Mouse (Mus musculus): Measurements from ENCODE around the gene Flna. TPM values are rescaled to one million over a fixed set of nuclear protein-coding genes. Genes with fewer than 3 reads are reported as not detected.

Gene Flna
- polyA plus RNA-seq (2012; ENCODE audit: insufficient read depth, insufficient read length, low replicate concordance, missing spikeins) = 372 TPM in 1 of 2 replicates, not detected in the other

DNA sequence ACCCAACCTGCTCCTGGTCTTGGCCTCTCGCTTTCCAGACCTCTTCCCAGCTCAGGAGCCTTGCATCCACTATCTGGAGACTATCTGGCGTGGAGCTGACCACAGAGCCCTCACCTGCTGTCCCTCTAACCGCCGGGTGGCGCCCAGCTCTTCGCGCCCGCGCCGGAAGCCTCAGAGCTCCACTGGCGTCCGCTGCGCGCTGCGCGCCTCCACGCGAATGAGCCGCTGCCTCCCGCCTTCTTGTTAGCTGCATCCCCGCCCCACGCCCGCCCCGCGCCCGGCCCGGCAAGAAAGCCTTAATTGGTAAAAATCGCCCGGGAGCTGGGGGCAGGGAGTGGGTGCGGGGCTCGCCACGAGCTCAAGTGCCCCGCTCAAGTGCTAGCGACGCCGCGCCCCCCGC lies at the start of gene Flna:
Gene Flna, minus strand, starts transcription at position 206 of the 400 bp plus-strand sequence.
- Histone ChIP-seq H3K27ac (ENCODE audit: insufficient read depth, low read depth, low read length) (0 out of 2 replicates have a peak within 1 kb of the TSS, but pooled peaks have one; percentile 44), H3K4me3 (ENCODE audit: insufficient read depth, low read depth, low read length) (peak within 1 kb of the TSS; percentile 60), H3K4me1 (ENCODE audit: control insufficient read depth, insufficient read depth, low read length) (peaks cover 4% of the 10 kb centered on the region; the same call in 1 of the 2 replicates)
- TF ChIP-seq CTCF (IDR thresholded peaks at IDR 0.05; ENCODE audit: insufficient read depth, low read depth, low read length) = no peak
- TF ChIP-seq POLR2A (IDR thresholded peaks at IDR 0.05; ENCODE audit: insufficient read depth, low read depth, low read length) = no peak
- WGBS = 23% methylated on average over 38 of the region's 38 CpGs

DNA sequence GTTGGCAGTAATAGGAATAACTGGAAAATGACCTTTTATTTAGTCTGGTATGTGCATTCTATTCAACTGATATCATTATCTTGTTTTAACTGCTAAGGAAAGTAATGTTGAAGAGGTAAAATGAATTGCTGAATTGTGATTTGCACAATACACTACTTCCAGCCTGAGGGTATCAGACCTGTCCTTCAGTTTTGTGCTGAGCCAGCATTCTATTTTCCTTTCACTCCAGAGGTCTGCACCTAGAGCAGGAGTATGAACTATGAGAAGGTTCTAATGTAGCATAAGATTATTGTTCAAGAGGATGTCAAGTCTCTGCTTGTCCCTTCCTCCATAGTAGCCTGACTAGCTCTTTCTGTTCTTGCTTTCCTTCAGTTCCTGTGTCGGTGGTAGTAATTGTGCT lies 48.7 kb upstream of the Flna start:
- Histone ChIP-seq H3K4me1 (ENCODE audit: control insufficient read depth, insufficient read depth, low read length) (no peaks in the 10 kb centered on the region), H3K27ac (ENCODE audit: insufficient read depth, low read depth, low read length) (no peak overlapping the region), H3K4me3 (ENCODE audit: insufficient read depth, low read depth, low read length) (no peak overlapping the region)
- TF ChIP-seq POLR2A (IDR thresholded peaks at IDR 0.05; ENCODE audit: insufficient read depth, low read depth, low read length) = no peak
- TF ChIP-seq CTCF (IDR thresholded peaks at IDR 0.05; ENCODE audit: insufficient read depth, low read depth, low read length) = no peak
- 76% methylated on average over 1 of the region's 1 CpGs for WGBS

DNA sequence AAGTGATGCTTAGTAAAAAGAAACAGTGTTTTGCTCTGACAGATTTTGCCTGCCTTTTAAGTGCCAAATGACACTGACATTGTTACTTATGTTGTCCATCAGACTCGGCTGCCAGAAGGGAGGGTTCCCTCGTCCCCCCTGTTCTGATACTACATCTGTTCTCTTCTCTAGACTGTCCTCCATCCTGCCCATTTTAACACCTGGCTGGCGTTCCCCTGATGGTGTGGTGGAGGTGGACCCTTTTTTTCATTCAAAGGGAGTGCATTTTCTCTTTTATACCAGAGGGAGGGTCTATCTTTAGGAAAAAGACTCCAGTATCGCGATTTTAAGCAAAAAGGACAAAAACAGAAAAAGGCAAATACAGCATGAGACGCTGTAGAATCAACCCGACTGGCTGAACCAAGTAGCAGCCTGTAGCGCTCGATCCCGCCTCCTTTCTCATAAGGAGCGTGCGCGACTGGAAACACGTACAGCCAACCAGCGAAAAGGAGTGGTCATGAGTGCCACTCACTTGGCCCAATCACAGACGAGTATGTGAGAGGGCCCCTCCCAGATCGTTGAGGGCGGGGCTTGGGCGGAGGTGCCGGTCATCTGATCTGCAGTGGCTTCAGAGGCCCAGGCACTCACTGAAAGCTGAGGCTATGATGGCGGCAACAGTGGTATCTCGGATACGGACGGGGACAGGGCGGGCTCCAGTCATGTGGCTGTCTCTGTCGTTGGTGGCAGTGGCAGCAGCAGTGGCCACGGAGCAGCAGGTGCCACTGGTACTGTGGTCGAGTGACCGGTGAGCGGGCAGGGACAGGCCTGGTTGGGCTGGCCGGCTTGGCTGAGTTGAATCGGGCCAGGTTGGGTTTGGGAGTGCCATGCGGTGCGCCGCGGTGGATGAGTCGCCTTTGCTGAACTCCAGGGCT lies 47.2 kb upstream of the Flna start, which contains the start of gene Atp6ap1:
Gene Atp6ap1, plus strand, starts transcription at position 560 of the 911 bp plus-strand sequence.
- WGBS = 12% methylated on average over 36 of the region's 37 CpGs
- H3K27ac ChIP-seq (ENCODE audit: insufficient read depth, low read depth, low read length) = peak within 1 kb of the TSS; percentile 62; the same call in 1 of the 2 replicates
- H3K4me1 ChIP-seq (ENCODE audit: control insufficient read depth, insufficient read depth, low read length) = no peaks in the 10 kb centered on the region
- H3K4me3 ChIP-seq (ENCODE audit: insufficient read depth, low read depth, low read length) = peak within 1 kb of the TSS; percentile 77
- TF ChIP-seq CTCF (IDR thresholded peaks at IDR 0.05; ENCODE audit: insufficient read depth, low read depth, low read length) = no peak
- TF ChIP-seq POLR2A (IDR thresholded peaks at IDR 0.05; ENCODE audit: insufficient read depth, low read depth, low read length) = peak; percentile 59; the same call in 1 of the 2 replicates

DNA sequence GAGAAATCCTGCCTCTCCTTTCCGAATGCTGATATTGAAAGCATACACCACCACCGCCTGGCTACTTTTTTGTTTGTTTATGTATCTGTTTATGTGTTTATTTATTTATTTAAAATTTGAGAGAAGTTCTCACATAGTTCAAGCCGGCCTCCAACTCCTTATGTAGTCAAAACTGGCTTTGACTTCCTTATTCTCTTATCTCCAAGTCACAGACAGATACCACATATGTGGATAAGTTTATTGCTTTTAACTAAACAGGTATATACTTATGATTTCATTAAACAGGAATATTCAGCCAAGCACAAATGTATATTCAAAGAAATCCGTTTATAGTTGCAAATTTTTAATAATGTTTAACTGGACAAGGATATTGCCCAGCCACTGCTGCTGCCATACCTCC lies 43.8 kb upstream of the Flna start:
- Histone ChIP-seq H3K27ac (ENCODE audit: insufficient read depth, low read depth, low read length) (no peak overlapping the region), H3K4me3 (ENCODE audit: insufficient read depth, low read depth, low read length) (no peak overlapping the region), H3K4me1 (ENCODE audit: control insufficient read depth, insufficient read depth, low read length) (no peaks in the 10 kb centered on the region)
- 71% methylated on average over 4 of the region's 4 CpGs for WGBS
- TF ChIP-seq POLR2A (IDR thresholded peaks at IDR 0.05; ENCODE audit: insufficient read depth, low read depth, low read length) = no peak
- no peak for TF ChIP-seq CTCF (IDR thresholded peaks at IDR 0.05; ENCODE audit: insufficient read depth, low read depth, low read length)

DNA sequence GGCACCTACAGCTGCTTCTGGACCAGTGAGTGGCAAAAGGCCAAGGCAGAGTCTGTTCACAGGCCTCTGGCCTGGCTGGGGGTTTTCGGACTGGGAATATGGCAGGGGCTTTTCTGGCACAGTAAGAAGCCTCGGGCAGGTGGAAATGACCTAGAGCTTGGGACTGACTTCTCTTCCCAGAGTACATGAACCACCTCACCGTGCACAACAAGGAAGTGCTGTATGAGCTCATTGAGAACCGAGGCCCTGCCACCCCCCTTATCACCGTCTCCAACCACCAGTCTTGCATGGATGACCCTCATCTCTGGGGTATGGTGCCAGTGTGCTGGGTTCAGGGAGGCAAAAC lies 33.4 kb upstream of the Flna start:
- peak overlapping the region; percentile 75; the same call in 1 of the 2 replicates for H3K27ac ChIP-seq (ENCODE audit: insufficient read depth, low read depth, low read length)
- TF ChIP-seq POLR2A (IDR thresholded peaks at IDR 0.05; ENCODE audit: insufficient read depth, low read depth, low read length) (no peak), CTCF (IDR thresholded peaks at IDR 0.05; ENCODE audit: insufficient read depth, low read depth, low read length) (no peak)
- peaks cover 15% of the 10 kb centered on the region for H3K4me1 ChIP-seq (ENCODE audit: control insufficient read depth, insufficient read depth, low read length)
- H3K4me3 ChIP-seq (ENCODE audit: insufficient read depth, low read depth, low read length) = peak overlapping the region; percentile 79
- WGBS = 25% methylated on average over 5 of the region's 5 CpGs

DNA sequence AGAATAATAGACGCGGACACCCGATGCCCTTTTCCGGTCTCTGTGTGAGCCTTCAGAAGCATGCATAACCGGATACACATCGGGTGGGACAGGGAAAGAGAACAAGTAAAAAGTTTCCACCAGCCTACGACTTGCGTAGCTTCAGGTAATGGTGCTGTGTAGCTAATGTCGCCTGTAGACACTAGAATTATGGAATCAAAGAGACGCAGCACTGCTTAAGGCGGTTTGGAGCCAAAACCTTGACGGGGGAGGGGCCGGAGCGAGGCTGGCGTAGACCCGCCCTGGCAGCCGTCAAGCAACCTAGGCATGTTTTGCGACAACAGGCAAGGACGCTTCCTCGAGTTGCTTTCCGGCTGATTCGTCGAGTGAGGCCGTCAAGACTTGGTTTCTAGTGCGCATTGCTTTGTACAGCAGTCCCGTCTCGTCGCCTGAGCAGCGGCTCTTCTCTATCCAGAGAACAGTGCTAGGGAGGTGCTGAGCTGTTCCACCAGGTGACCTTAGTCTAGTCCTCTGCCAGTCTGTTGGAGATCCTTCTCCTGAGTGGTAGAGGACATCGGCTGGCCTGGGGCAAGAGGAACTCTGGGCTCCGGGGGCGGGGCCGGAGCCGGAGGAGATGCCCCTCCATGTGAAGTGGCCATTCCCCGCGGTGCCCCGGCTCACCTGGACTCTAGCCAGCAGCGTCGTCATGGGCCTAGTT lies 32.9 kb upstream of the Flna start:
- H3K4me1 ChIP-seq (ENCODE audit: control insufficient read depth, insufficient read depth, low read length) = peaks cover 15% of the 10 kb centered on the region
- peak overlapping the region; percentile 75 for H3K27ac ChIP-seq (ENCODE audit: insufficient read depth, low read depth, low read length)
- 15% methylated on average over 39 of the region's 39 CpGs for WGBS
- TF ChIP-seq CTCF (IDR thresholded peaks at IDR 0.05; ENCODE audit: insufficient read depth, low read depth, low read length) (no peak), POLR2A (IDR thresholded peaks at IDR 0.05; ENCODE audit: insufficient read depth, low read depth, low read length) (no peak; the same call in 1 of the 2 replicates)
- peak overlapping the region; percentile 79 for H3K4me3 ChIP-seq (ENCODE audit: insufficient read depth, low read depth, low read length)

DNA sequence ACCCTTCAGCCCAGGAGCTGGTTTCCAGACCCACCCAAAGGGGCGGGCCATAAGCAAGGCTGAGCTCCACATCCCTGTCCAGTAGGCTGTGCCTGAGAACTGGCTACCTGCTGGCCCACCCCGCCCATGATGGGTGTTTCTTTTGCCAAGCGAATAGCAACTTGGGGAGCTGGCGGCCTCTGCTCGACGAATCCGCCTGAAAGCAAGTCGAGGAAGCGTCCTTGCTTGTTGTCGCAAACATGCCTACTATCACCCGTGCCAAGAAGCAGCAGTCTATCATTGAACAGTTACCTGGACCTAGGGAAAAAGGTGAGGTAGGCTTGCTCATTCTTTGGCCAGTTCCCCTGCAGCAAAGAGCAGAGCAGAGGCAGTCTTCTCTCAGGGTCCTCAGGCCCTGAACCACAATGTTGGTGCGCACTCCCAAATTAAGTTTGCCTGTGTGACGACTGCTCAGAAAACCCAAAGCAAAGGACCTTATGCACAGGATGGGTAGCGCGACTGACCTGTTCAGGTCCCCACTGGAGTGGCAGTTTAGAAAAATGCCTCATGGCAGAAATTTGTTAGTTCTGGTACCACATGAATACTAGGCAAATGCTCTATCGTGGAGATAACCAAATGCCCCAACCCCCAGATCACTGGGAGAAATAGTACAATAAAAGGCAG lies 32.2 kb upstream of the Flna start, which contains the start of the genes Taz and Dnase1l1:
Gene Taz, plus strand, starts transcription at position 181 of the 663 bp plus-strand sequence.
Gene Dnase1l1, minus strand, starts transcription at position 606 of the 663 bp plus-strand sequence.
- Histone ChIP-seq H3K4me3 (ENCODE audit: insufficient read depth, low read depth, low read length) (peak within 1 kb of the TSS; percentile 79), H3K27ac (ENCODE audit: insufficient read depth, low read depth, low read length) (peak within 1 kb of the TSS; percentile 75), H3K4me1 (ENCODE audit: control insufficient read depth, insufficient read depth, low read length) (peaks cover 15% of the 10 kb centered on the region)
- 15% methylated on average over 16 of the region's 16 CpGs for WGBS
- TF ChIP-seq POLR2A (IDR thresholded peaks at IDR 0.05; ENCODE audit: insufficient read depth, low read depth, low read length) (no peak), CTCF (IDR thresholded peaks at IDR 0.05; ENCODE audit: insufficient read depth, low read depth, low read length) (no peak)

DNA sequence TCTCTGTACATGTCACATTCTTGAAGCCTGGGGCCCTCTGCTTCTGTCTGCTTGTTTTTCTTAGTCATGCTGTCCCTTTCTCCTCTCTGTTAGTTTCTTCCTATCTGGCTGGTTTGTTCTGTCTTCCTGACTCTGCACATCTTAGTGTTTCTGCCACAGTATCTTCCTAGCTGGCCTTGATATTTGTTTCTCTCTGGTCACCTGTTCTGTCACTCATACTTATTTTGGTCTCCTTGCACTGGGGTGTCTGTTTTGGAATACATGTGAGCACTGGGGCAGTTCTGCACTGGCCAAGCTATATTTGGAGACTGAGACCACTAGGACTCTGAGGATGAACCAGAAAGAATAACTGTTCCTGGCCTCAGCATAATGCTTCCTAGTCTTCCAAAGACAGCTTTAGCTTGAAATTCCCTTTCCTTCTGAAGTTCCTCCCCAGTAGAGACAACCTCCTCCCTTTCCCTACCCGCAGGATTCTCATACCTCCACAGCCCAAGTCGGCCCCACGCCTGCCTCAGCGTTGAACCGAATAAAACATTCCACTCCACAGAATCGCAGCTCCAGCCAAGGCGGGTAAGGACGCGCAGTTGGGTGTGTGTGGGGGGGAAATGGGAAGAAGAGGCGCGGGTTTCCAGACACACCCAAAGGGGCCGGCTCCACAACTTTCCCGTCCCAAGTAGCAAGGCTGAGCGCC lies 31.6 kb upstream of the Flna start:
- Histone ChIP-seq H3K4me3 (ENCODE audit: insufficient read depth, low read depth, low read length) (peak overlapping the region; percentile 79), H3K4me1 (ENCODE audit: control insufficient read depth, insufficient read depth, low read length) (peaks cover 15% of the 10 kb centered on the region), H3K27ac (ENCODE audit: insufficient read depth, low read depth, low read length) (no peak overlapping the region)
- WGBS = 15% methylated on average over 14 of the region's 14 CpGs
- TF ChIP-seq CTCF (IDR thresholded peaks at IDR 0.05; ENCODE audit: insufficient read depth, low read depth, low read length) (no peak), POLR2A (IDR thresholded peaks at IDR 0.05; ENCODE audit: insufficient read depth, low read depth, low read length) (no peak)
